Mouse (Mus musculus) embryo, embryonic 11 days (tissue): Measurements from ENCODE around the gene 4930432M17Rik.

ENCODE experiments used
- DNase-seq: peaks from one replicate; pipeline ENCODE4 v3.0.0-alpha.2; 2015

4930432M17Rik gene

DNA sequence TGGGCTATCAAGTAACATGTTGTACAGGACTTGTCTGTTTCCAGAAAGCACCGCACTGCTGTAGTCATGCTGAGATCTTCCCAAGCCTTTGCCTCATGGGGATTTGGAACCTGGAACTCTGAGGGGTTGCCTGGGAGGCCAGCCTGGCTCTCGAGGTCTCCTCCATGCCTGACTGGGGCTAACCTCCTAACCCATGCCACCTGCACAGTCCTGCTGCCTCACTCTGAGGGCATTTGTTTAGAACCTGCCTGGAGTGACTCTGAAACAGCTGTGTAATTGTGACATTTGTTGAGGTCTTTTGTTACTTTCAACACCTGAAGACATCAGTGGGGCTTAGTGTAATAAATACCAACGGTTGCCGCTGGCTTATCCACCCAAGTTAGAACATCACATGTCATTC is 41.7 kb downstream of the 4930432M17Rik start:
- no peak for DNase-seq

DNA sequence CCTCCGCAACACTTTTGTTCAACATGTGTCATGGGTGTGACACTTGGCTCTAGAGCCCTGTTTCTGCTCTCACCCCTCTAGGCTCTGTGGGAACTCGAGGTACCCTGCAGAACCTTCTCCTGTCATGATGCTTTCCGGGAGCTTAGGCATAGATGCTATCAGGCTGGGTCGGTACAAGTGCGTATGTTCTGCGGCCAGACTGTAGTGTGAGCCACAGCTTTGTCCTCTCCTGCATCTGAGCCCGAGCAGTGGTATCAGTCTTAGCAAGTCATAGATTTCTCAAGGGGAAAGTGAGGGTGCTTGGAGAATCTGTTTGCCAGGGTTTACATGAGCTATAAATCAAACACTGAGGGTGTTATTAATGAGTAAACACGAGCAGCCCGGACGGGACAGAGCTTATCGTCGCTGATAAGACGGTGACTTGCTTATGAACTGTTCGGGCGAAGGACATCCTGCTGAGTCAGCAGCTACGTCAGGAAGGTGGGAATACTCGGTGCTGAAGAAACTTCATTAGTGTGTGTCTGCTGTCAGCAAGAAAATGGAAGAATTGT is 42.7 kb downstream of the 4930432M17Rik start:
- no peak for DNase-seq

DNA sequence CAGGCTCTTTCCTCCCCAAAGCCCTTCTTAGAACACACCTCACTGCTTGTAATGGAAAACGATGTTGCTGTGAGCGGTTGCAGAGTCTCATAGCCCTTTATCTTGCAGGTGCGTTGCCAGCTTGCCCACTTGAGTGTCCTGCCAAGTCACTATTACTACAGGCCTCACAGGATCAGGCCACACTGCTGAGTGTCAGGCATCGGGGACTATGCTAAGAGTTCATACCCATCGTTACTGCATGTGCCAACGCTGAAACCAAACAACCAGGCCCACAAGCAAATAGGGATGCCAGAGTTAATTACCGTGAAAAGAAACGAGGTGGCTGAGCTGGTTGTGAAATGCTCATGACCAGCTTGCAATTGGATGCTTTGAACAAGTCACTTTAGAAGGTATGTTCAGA is 43.3 kb downstream of the 4930432M17Rik start:
- no peak for DNase-seq

DNA sequence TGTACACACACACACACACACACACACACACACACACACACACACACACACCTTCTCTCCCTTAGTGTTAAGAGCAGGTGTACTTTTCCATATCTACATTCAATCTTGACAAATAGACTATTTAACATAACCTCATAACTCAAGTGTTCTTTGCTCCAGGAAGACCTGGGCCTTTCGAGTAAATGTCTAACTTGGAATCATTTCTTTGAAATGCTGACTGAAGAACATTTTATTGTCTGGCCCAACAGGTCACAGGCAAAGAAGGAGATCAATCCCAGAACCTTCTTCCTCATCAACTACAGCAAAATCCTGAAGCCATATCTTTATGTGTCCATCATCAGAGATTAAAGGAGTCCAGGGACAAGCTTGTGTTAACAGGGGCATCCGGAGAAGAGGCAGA is 43.9 kb downstream of the 4930432M17Rik start:
- DNase-seq, result no peak

DNA sequence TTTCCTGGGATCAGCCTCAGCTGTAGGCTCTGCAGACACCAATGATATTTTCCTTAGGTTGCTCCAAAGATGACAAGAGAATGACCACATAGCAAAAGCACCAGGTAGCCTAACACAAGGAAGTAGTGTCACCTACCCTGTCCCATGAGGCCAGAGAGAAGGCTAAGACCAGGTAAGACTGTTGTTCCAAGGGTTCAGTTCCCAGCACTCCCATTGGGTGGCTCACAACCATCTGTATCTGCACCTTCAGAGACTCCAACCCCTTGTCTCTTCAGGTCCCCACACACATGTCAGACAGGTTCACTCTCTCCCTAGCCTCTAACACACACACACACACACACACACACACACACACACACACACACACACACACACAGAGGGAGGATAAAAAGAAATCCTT is 44.8 kb downstream of the 4930432M17Rik start:
- DNase-seq, result no peak

DNA sequence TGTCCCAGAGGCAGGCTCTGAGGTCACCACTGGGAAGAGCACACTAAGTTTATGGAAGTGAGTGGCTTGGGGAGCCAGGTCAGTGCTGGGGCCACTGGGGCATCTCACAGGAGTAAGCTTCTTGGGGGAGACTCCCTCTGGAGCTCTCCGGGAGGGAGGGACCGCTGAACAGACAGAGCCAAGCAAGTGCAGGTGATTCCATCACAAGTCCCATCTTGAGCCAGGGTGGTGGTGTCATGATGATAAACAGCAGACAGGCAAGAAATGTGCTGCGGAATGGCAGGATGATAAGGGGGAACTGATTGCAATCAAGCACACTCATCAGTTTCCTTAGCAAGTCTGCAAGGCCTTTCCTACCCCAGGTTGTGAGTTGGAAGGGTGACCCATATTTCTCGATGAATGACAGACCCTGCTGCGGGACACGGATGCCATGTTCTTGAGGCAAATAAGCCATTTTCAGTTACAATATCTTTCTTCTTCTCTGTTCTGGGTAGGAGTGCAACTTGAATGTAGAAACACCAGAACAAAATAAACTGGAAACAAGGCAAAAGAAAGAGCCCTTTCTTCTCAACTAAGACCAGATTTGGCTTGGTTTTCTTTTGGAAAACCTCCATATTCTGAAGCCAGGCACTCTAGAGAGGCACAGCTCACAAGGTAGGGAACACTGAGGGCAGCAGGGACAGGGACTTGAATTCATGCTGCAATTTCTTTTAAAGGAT is 45.3 kb downstream of the 4930432M17Rik start:
- no peak for DNase-seq

DNA sequence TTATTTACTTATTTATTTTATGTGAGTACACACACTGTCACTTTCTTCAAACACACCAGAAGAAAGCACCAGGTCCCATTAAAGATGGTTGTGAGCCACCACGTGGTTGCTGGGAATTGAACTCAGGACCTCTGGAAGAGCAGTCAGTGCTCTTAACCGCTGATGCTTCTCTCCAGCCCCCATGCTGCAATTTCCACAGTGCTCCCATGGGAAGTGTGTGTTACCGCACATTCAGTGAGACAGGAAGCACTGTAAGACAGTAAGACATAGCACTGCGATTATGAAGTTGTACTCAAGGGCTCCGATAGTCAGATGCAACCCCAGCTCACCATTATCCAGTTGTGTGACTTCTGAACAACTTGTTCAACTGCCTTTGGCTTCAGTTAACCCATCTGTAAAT is 45.9 kb downstream of the 4930432M17Rik start:
- no peak for DNase-seq

DNA sequence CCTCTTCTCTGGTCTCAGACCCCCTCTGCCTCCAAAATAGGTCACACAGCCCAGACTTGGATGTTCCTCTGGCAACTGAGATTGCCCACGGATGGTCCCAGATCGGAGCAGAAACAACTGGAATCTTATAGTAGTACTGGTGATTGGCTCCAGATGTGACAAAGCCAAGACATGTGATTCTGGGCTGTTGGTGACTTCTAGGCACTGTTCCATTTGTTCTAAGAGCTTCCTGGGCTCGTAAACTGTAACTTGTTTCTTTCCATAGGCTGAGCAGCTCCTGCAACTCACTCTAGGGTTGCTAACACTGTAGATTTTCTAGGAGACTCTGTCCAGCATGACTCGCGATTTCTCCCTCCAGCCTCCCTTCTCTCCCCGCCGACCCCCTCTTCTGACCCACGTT is 48.1 kb downstream of the 4930432M17Rik start:
- DNase-seq, result no peak

DNA sequence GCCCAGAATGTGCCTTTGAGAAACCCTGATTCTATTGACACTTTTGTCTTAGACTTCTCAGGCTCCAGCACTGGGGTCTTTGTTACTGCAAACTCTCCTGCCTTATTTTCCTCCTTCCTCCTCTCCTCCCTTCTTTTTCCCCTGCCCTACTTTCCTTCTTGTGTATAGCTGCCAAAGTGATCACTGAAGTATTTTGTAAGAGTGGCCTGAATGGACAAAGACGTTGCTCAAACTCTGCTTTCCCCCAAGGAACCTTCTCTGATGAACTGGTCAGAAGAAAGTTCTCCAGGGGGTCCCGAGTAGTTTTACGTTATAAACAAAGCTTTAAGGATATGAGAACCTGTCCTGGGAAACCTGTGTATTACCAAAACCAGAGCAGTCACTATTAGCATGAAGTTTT is 49.1 kb downstream of the 4930432M17Rik start:
- no peak for DNase-seq

DNA sequence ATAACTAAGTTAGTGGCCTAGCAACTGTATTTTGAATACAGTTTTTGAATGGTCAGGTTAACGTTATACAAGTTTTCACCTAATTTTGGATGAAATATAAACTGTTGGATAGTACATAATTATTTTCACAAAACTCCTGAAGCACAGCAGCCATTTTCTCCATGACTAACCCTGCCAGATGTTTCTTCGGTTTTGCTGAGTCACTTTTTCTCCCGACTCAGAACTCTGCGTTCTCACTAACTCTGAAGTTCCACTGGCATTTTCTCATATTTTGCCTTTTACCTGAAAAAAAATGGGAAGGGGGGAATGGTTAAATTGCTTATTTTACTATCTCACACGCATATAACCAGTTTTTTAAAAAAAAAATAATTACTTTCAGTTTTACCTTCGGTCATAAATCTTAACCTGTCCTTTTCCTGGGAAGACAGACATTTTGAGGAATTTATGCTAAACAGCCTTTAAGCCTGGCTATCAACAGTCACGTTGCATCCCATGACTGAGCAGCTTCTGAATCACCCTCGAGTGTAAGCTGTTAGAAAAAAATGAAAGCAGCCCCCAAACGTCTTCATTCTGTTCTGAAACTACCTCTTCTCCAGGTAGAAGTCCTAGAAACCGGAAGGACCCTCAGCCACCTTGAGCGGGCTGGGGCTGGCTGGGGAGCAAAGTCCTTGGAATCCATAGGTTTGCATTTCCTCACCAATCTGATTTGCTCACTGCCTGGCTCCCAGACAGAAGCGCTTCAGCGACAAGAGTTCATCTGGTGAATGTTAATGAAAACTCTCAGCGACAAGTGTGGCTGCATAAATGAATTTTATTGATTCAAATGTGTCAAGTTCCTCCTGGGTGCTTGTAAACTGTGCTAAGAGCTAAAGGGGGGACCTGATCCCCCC is 50.5 kb downstream of the 4930432M17Rik start:
- no peak for DNase-seq

DNA sequence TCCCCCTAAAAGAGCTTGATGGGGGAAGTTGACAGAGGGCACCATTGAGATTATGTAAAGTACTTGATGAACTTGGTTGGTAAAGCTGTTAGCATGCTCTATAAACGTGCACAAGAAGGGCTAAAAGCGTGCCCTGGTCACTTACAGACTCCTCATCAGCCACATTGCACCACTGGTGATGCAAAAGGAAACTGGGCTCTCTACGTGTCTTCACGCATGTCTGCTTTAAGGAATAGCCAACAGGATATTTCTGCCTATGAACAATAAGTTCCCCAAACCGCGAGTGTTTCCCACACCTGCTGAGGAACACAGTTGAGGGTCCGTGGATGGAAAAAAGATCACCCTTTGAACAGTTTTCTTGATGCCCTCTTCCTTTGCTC is 51.1 kb downstream of the 4930432M17Rik start:
- no peak for DNase-seq

DNA sequence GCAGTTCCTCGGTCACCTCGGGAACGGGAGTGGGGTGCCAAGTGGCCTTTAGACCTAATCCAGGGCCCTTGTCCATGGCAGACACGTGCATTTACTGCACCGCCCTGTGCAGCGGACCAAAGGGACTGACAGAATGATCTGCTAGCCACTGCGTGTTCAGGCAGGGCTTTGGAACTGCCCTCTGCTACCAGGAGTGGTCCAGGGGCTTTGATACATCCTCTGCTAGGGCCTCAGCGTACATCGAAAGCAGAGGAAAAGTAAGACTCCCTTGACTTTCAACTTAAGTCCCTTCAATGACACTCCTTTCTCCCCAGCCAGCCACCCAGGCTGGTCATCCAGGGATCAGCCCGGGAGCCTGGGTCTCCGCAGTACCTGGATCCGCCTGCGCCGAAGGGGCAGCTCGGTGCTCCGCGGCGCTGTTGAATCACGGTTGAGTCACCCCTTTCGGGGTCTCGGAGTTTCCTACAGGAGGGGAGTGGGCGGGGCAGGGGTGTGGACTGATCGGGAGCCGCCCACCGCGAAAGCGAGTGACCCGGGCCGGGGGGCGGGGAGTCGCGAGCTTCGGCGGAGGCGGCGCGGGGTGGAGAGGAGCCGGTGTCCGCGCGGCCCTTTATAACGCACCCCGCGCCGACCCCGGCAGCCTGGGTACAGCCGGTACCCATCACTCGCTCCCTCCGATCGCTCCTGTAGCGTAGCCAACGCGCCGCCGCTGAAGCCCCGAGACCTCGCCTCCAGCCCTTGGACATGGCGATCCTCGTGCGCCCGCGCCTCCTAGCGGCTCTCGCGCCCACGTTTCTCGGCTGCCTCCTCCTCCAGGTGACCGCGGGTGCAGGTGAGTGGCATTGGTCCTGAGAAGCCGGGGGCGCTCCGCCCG is 52.6 kb downstream of the 4930432M17Rik start, which contains the start of gene F3:
TSS of gene F3 (plus strand) at position 567 of the 874 bp plus-strand sequence.
- DNase-seq, result peak; percentile 94

DNA sequence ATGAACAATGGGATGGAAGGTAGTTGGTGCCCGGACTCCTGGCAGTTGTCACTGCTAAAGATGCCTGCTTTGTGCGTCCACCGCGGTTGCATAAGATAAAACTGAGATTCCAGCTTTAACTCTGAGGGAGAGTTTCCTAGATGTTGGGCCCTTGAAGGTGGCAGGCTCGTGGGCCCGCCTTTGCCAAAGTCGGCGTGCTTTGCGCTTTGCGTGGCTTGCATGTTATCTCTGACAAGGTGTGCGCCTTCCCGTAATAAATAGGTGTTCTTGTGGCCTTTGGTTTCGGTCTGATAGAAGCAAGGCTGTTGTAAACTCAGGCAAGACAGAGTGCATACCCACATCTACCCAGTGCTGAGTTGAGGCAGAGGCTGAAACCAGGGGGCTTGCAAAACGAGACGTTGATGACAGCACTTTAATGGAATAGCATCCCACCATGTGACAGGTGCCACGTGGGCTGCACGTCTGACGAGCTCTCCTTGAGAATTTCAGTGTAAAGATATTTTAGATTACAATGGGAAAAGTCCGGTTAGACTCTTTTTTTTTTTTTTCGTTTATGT is 53.5 kb downstream of the 4930432M17Rik start:
- DNase-seq, result no peak

DNA sequence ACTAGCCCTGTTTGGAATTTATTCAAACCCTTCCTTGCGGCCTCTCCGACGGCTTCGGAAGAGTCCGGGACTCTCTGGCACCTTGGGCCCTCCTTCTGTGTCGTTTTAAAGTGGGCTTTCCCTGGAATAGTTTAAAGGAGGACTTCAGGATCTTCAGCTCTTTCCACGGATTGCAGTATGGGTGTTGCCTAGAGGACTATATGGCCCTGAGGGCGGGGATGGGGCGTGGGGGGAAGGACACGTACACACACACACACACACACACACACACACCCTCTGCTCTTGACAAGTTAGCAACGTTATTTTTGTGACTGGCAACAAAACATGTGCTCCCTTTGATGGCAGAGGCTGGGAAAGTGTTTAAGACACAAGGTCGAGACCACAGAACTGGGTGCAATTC is 54.0 kb downstream of the 4930432M17Rik start:
- no peak for DNase-seq

DNA sequence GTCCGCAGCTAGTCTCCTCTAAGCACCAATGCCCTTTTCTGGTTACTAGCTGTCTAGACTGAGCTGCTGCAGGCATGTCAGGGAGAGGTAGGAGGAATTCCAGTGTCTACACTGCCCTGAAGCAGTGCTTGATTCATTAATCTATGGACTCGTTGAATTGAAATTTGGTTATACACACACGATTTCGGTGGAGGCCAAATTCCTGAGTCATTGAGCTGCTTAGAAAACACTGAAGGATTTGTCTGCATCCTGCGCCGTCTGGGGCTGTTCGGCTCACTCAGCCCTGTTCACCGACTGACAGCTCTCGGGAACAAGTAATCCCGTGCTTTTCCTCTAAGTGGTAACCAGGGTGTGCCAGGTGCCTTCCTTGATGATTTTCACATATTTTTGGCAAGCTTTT is 55.1 kb downstream of the 4930432M17Rik start:
- no peak for DNase-seq

DNA sequence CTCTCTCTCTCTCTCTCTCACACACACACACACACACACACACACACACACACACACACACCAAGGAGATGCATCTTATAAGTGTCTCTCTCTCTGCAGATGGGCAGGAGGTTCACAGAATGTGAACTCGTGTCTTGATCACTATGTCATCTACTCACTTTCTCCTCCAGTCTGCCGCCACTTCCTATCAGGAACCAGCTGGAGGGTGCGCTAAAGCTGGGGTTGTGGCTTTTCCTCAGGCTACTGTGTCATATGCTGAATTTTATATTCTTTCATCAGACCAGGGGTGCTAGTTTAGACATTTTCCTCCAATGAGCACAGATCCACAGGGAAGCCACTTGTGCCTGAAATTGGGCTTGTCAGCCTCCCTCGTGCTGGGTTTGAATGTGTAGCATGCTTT is 59.1 kb downstream of the 4930432M17Rik start:
- DNase-seq, result no peak
